Comparison of ENCODE assay signal across 23 mouse cellular contexts in the genomic region with DNA sequence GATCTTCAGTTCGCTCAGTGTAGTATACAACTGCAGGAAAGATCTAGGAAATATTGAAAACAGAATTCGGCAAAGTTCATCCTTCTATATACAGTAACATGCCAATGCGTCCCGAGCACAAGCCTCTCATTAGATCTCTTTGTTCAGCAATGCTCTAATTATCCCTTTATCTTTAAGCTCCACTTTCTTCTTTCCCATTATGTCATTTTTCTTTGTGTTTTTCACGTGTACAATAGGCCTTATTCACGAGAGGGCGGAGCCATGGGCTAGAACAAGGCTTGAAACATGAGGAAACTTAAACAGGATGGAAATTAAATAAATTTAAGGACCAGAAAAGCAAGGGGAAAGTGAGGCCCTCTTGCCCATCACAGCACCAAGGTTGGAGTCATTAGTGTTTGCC.
"Had no signal": no experiment of that assay in that cellular context is flagged by ENCODE, and none has a peak within 500 bp of the region (broad histone marks: within the 10 kb centered on the region; RNA-seq: fewer than 3 reads in every experiment).

No protein-coding gene starts in this region.

- H3K4me2 ChIP-seq: heart, embryonic 11.5 days; heart, embryonic 13.5 days; heart, embryonic 15.5 days; hindbrain, embryonic 13.5 days; hindbrain, embryonic 15.5 days; limb, embryonic 12.5 days had no signal

- H3K27ac ChIP-seq: heart, adult 2 months; heart, embryonic 13.5 days; heart, embryonic 15.5 days; hindbrain, embryonic 13.5 days; hindbrain, embryonic 15.5 days; hindbrain, postnatal 0 days; layer of hippocampus, adult 2 months; left cerebral cortex, adult 2 months; limb, embryonic 10.5 days; limb, embryonic 12.5 days had no signal

- H3K36me3 ChIP-seq: heart, embryonic 13.5 days; heart, embryonic 15.5 days; hindbrain, embryonic 13.5 days; hindbrain, embryonic 15.5 days; limb, embryonic 10.5 days; limb, embryonic 12.5 days had no signal

- DNase-seq: gastrocnemius, postnatal 14 days; gastrocnemius, postnatal 36 days; heart, adult 11 months; heart, adult 2 months; heart, postnatal 14 days; heart, postnatal 36 days; kidney, adult 18-20 months; kidney, adult 8-10 months; kidney, postnatal 10 days; kidney, postnatal 25 days; kidney, postnatal 4 days; liver had no signal

- H3K4me1 ChIP-seq: hindbrain, embryonic 13.5 days; hindbrain, embryonic 15.5 days; limb, embryonic 10.5 days had no signal

- H3K9ac ChIP-seq: heart, embryonic 13.5 days; heart, embryonic 15.5 days; hindbrain, embryonic 13.5 days; hindbrain, embryonic 15.5 days; limb, embryonic 12.5 days had no signal

- H3K27me3 ChIP-seq: heart, embryonic 13.5 days; heart, embryonic 15.5 days; hindbrain, embryonic 13.5 days; hindbrain, embryonic 15.5 days; limb, embryonic 12.5 days had no signal

- ATAC-seq: hindbrain, postnatal 0 days; intestine, embryonic 16.5 days had no signal

- H3K9me3 ChIP-seq: heart, embryonic 13.5 days; heart, embryonic 15.5 days; hindbrain, embryonic 13.5 days; hindbrain, embryonic 15.5 days; limb, embryonic 10.5 days; limb, embryonic 12.5 days had no signal

- H3K4me3 ChIP-seq: heart, adult 2 months; heart, embryonic 13.5 days; heart, embryonic 15.5 days; hindbrain, embryonic 13.5 days; hindbrain, embryonic 15.5 days; layer of hippocampus, adult 2 months; left cerebral cortex, adult 2 months; limb, embryonic 10.5 days; limb, embryonic 12.5 days had no signal
